Mouse (Mus musculus): Measurements from ENCODE around the gene 2210408I21Rik.

DNA sequence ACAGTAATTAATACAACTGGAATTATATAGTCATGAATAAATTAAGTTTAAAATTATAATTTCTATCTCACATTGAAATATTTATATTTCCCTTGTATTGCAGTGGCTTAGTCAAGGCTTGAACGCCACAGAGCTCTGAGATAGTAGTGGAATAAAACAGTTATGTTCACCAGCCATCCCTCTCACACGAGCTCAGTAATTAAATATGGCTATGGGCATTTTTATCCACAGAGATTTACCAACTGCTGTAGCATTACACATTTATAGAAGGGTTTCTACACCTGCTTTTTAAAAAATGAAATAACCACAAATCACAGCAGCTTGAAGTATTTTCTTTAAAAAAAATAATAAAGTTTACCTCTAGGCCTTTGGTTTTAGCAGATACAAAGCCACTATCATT is 261.0 kb downstream of the 2210408I21Rik start:
- no peak for TF ChIP-seq CTCF (IDR thresholded peaks at IDR 0.05; ENCODE audit: borderline replicate concordance, insufficient read depth, low read length)
- TF ChIP-seq POLR2A (IDR thresholded peaks at IDR 0.05; ENCODE audit: low read depth, low read length), result no peak

All from embryonic fibroblast, embryonic 13.5 days (primary cell).